Mouse (Mus musculus) ovary, postnatal 14 days (tissue): Measurements from ENCODE around the gene Pef1.

Source experiments
- DNase-seq: peaks from one replicate; pipeline ENCODE4 v3.0.0; 2022; ENCODE audit warnings: low spot score

Pef1 gene

GRCm38 (mm10) chr4:130095137-130095536 is 7.2 kb upstream of the Pef1 start:
- no peak for DNase-seq

GRCm38 (mm10) chr4:130101183-130101582 is 1.2 kb upstream of the Pef1 start:
- no peak for DNase-seq

GRCm38 (mm10) chr4:130103632-130104031 is 1.3 kb downstream of the Pef1 start:
- DNase-seq, result no peak

GRCm38 (mm10) chr4:130104584-130104983 is 2.2 kb downstream of the Pef1 start:
- no peak for DNase-seq

GRCm38 (mm10) chr4:130107065-130107443 is 4.7 kb downstream of the Pef1 start:
- no peak for DNase-seq

GRCm38 (mm10) chr4:130107444-130108131 is 5.2 kb downstream of the Pef1 start:
- peak; percentile 100 for DNase-seq

- DNase-seq, result no peak
These were observed 6.6 kb downstream of the Pef1 start for GRCm38 (mm10) chr4:130108929-130109328.

- DNase-seq, result no peak
These were observed 7.3 kb downstream of the Pef1 start for GRCm38 (mm10) chr4:130109666-130110065.

- no peak for DNase-seq
These were observed 7.7 kb downstream of the Pef1 start for GRCm38 (mm10) chr4:130110091-130110490.

GRCm38 (mm10) chr4:130112299-130112698 is 9.9 kb downstream of the Pef1 start:
- DNase-seq, result no peak

- DNase-seq, result no peak
These were observed 10.4 kb downstream of the Pef1 start for GRCm38 (mm10) chr4:130112732-130113131.

GRCm38 (mm10) chr4:130120752-130121151 is 18.4 kb downstream of the Pef1 start:
- no peak for DNase-seq

- no peak for DNase-seq
These were observed 19.2 kb downstream of the Pef1 start for GRCm38 (mm10) chr4:130121560-130121959.

- no peak for DNase-seq
These were observed 20.7 kb downstream of the Pef1 start for GRCm38 (mm10) chr4:130123020-130123419.

- DNase-seq, result no peak
These were observed 21.8 kb downstream of the Pef1 start for GRCm38 (mm10) chr4:130124110-130124509.

- no peak for DNase-seq
These were observed 22.8 kb downstream of the Pef1 start for GRCm38 (mm10) chr4:130125164-130125563.

GRCm38 (mm10) chr4:130125935-130126334 is 23.6 kb downstream of the Pef1 start:
- DNase-seq, result no peak

- no peak for DNase-seq
These were observed 26.5 kb downstream of the Pef1 start for GRCm38 (mm10) chr4:130128907-130129306.

GRCm38 (mm10) chr4:130130082-130130481 is 27.7 kb downstream of the Pef1 start:
- DNase-seq, result no peak

GRCm38 (mm10) chr4:130130641-130131350 is 28.4 kb downstream of the Pef1 start:
- DNase-seq, result no peak

GRCm38 (mm10) chr4:130131448-130132105 is 29.2 kb downstream of the Pef1 start:
- no peak for DNase-seq

GRCm38 (mm10) chr4:130133399-130133798 is 31.0 kb downstream of the Pef1 start:
- no peak for DNase-seq
